Mouse (Mus musculus) stomach, postnatal 0 days (tissue): ENCODE data around the gene Espl1. TPM values are rescaled to one million over a fixed set of nuclear protein-coding genes. Genes with fewer than 3 reads are reported as not detected.

Experiments
- ATAC-seq: fragments of 200-750 bp; cut with Nextera tagmentation; 2 replicates; pipeline ENCODE4 v1.8.0; 2017; ENCODE audit not compliant: low FRiP score, low TSS enrichment
- DNase-seq: peaks from one replicate; pipeline ENCODE4 v3.0.0-alpha.2; 2016; ENCODE audit warnings: low spot score
- H3K27ac ChIP-seq: fragments of 300-500 bp; sonication (generic); replicated peaks from 2 replicates; pipeline ENCODE4 v1.5.1; 2014; ENCODE audit warnings: mild to moderate bottlenecking, control low read depth
- H3K27me3 ChIP-seq: fragments of 300-500 bp; sonication (generic); 2 replicates; pipeline ENCODE4 v1.6.1; 2014; ENCODE audit warnings: low read length; ENCODE audit not compliant: control insufficient read depth, insufficient read depth
- H3K36me3 ChIP-seq: fragments of 300-500 bp; sonication (generic); 2 replicates; pipeline ENCODE4 v1.6.1; 2014; ENCODE audit warnings: low read length, mixed read lengths; ENCODE audit not compliant: control insufficient read depth, insufficient read depth
- H3K4me1 ChIP-seq: fragments of 300-500 bp; sonication (generic); replicated peaks from 2 replicates; pipeline ENCODE4 v1.6.1; 2014; ENCODE audit warnings: antibody characterized with exemption; ENCODE audit not compliant: control insufficient read depth, insufficient read depth
- H3K4me2 ChIP-seq: fragments of 300-500 bp; sonication (generic); replicated peaks from 2 replicates; pipeline ENCODE4 v1.6.1; 2014; ENCODE audit warnings: low read depth, mild to moderate bottlenecking, control low read depth, moderate library complexity
- H3K4me3 ChIP-seq: fragments of 300-500 bp; sonication (generic); 2 replicates; pipeline ENCODE4 v1.5.1; 2014; ENCODE audit warnings: low read depth, low read length, control low read depth
- H3K9ac ChIP-seq: fragments of 300-500 bp; sonication (generic); 2 replicates; pipeline ENCODE4 v1.6.1; 2014; ENCODE audit warnings: mild to moderate bottlenecking, low read length, control low read depth, mixed read lengths
- H3K9me3 ChIP-seq: fragments of 300-500 bp; sonication (generic); 2 replicates; pipeline ENCODE4 v1.6.1; 2016; ENCODE audit warnings: low read length; ENCODE audit not compliant: control insufficient read depth
- CTCF ChIP-seq: IDR thresholded peaks from 2 replicates; pipeline ENCODE4 v1.5.1; 2016; ENCODE audit warnings: antibody characterized with exemption, low read depth, mild to moderate bottlenecking, moderate library complexity
- EP300 ChIP-seq: optimal IDR thresholded peaks from 2 replicates; pipeline ENCODE3; 2016; ENCODE audit warnings: antibody characterized with exemption
- WGBS: fragments of 180-500 bp; shearing (Covaris S2); extraction: QIAGEN DNeasy Blood & Tissue Kit; methylation state at CpG from one replicate; pipeline ENCODE4 v1.1.7; 2014; 5-methylcytosine and 5-hydroxymethylcytosine counted together
- polyA plus RNA-seq: library from polyadenylated mRNA; unstranded; fragments of >200 nt; fragmentation: Nextera tagmentation; extraction: Ambion mirVana; gene quantifications from 2 replicates; pipeline ENCODE4 v1.2.1, GENCODE M21; 2015

Espl1 gene
- polyA plus RNA-seq, 1 experiment from 2014 or later = 4.0 TPM

GRCm38 (mm10) chr15:102257202-102258075 lies 38.6 kb upstream of the Espl1 start, which contains the start of gene Rarg:
Gene Rarg, minus strand, starts transcription at chr15:102257517.
- Histone ChIP-seq H3K9me3 (no peaks in the 10 kb centered on the region), H3K4me3 (peak within 1 kb of the TSS; percentile 73), H3K27ac (peak within 1 kb of the TSS; percentile 93), H3K36me3 (peaks cover under 1% of the 10 kb centered on the region; the same call in 1 of the 2 replicates), H3K4me2 (peak within 1 kb of the TSS; percentile 86), H3K27me3 (no peaks in the 10 kb centered on the region), H3K4me1 (peaks cover 13% of the 10 kb centered on the region), H3K9ac (peak within 1 kb of the TSS; percentile 83)
- DNase-seq (peak; percentile 75), ATAC-seq (peak; percentile 64)
- TF ChIP-seq CTCF = no peak
- TF ChIP-seq EP300 = no peak
- WGBS = 2% methylated on average over 33 of the region's 46 CpGs

GRCm38 (mm10) chr15:102258076-102258470 lies 38.0 kb upstream of the Espl1 start:
- H3K4me3 ChIP-seq = peak overlapping the region; percentile 73
- 8% methylated on average over 12 of the region's 12 CpGs for WGBS

GRCm38 (mm10) chr15:102258581-102259253 lies 37.3 kb upstream of the Espl1 start:
- Histone ChIP-seq H3K9me3 (no peaks in the 10 kb centered on the region), H3K4me1 (peaks cover 13% of the 10 kb centered on the region), H3K36me3 (no peaks in the 10 kb centered on the region), H3K4me2 (peak overlapping the region; percentile 11; the same call in 1 of the 2 replicates), H3K27me3 (no peaks in the 10 kb centered on the region), H3K27ac (peak overlapping the region; percentile 93), H3K9ac (peak overlapping the region; percentile 35; the same call in 1 of the 2 replicates), H3K4me3 (no peak overlapping the region)
- TF ChIP-seq CTCF (no peak), EP300 (no peak)
- 32% methylated on average over 11 of the region's 11 CpGs for WGBS
- DNase-seq (peak; percentile 21), ATAC-seq (no peak)

More at GRCm38 (mm10) chr15:102258076-102258470, 38.0 kb upstream of the Espl1 start:
- ATAC-seq = peak; percentile 47; the same call in 1 of the 2 replicates
- peak overlapping the region; percentile 83 for H3K9ac ChIP-seq
- no peaks in the 10 kb centered on the region for H3K36me3 ChIP-seq
- peak overlapping the region; percentile 93 for H3K27ac ChIP-seq
- no peaks in the 10 kb centered on the region for H3K9me3 ChIP-seq
- peak; percentile 61 for DNase-seq
- H3K27me3 ChIP-seq = no peaks in the 10 kb centered on the region
- TF ChIP-seq EP300 (no peak), CTCF (no peak)
- H3K4me1 ChIP-seq = peaks cover 13% of the 10 kb centered on the region
- H3K4me2 ChIP-seq = peak overlapping the region; percentile 86

GRCm38 (mm10) chr15:102262582-102262981 lies 33.5 kb upstream of the Espl1 start:
- Histone ChIP-seq H3K36me3 (no peaks in the 10 kb centered on the region), H3K27me3 (no peaks in the 10 kb centered on the region), H3K27ac (peak overlapping the region; percentile 79), H3K4me2 (no peak overlapping the region), H3K4me3 (no peak overlapping the region), H3K9me3 (no peaks in the 10 kb centered on the region), H3K9ac (no peak overlapping the region), H3K4me1 (peaks cover 9% of the 10 kb centered on the region)
- DNase-seq (peak; percentile 17), ATAC-seq (peak; percentile 63; the same call in 1 of the 2 replicates)
- WGBS = 33% methylated on average over 7 of the region's 7 CpGs
- no peak for TF ChIP-seq CTCF
- no peak for TF ChIP-seq EP300

- 56% methylated on average over 2 of the region's 2 CpGs for WGBS
- Histone ChIP-seq H3K36me3 (no peaks in the 10 kb centered on the region), H3K9ac (no peak overlapping the region), H3K4me2 (no peak overlapping the region), H3K9me3 (no peaks in the 10 kb centered on the region), H3K27me3 (no peaks in the 10 kb centered on the region), H3K4me3 (no peak overlapping the region), H3K4me1 (peaks cover 9% of the 10 kb centered on the region), H3K27ac (peak overlapping the region; percentile 79)
- TF ChIP-seq EP300 = no peak
- no peak for TF ChIP-seq CTCF
- peak; percentile 13 for DNase-seq
- ATAC-seq = 0 out of 2 replicates have a peak, but pooled peaks have one; percentile 9
These were observed 33.0 kb upstream of the Espl1 start for GRCm38 (mm10) chr15:102263037-102263436.

GRCm38 (mm10) chr15:102265548-102265947 lies 30.5 kb upstream of the Espl1 start:
- DNase-seq (peak; percentile 13), ATAC-seq (no peak)
- Histone ChIP-seq H3K4me1 (no peaks in the 10 kb centered on the region), H3K9ac (no peak overlapping the region), H3K4me2 (no peak overlapping the region), H3K36me3 (no peaks in the 10 kb centered on the region), H3K27me3 (no peaks in the 10 kb centered on the region), H3K9me3 (no peaks in the 10 kb centered on the region), H3K4me3 (no peak overlapping the region), H3K27ac (no peak overlapping the region)
- 87% methylated on average over 5 of the region's 5 CpGs for WGBS
- TF ChIP-seq EP300 (no peak), CTCF (peak; percentile 51)
